Mouse (Mus musculus) left cerebral cortex, adult 8-10 months (tissue): ENCODE data around the gene Cherp. TPM values are rescaled to one million over a fixed set of nuclear protein-coding genes. Genes with fewer than 3 reads are reported as not detected.

ENCODE experiments used
- DNase-seq, 2 experiments: peaks; one replicate each; pipeline ENCODE4 v3.0.0; 2022; ENCODE audit warnings: low spot score in 2 of 2
- total RNA-seq, 4 experiments: library from RNA; stranded (reverse); gene quantifications; 2 replicates each; pipeline ENCODE4 v1.2.4; 2022

The Cherp gene
- total RNA-seq, result 10 to 100 TPM; 63.2 to 75.2 (median 67.6) TPM

DNA sequence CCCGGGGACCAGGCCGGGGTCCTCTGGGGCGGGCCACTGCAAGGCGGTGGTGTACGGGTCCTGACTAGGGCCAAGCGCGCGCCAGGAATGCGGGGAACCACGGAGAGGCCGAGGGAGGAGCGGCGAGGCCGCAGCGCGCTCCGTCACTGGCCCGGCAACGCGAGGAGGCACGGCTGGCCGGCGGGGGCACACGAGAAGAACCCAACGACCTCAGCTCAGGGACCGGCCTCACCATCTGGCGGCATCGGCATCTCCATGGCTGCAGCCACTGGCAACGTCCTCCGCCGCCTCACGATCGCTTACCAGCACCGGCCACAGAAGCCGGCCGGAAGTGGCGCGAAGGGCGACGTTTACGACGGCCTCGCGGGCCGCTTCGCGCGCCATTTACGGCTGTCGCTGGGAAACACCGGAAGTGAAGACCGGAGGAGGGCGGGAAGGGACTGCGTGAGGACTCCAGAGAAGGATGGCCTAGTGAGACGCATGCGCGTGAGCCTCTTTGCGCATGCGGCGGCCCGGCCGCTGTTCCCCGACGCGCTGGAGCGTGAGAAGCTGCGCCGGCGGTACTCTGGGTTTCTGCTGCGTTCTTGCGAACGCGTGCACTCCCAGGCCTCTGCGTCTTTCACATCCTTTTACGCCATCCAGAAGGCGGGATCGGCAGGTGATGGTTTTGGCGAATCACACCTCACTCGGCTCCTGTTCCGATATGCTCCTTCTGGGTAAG, at the start of gene Cherp:
Cherp (minus strand) TSS at position 401 of the 721 bp plus-strand sequence.
- DNase-seq, result peak; percentile 91 to 98

DNA sequence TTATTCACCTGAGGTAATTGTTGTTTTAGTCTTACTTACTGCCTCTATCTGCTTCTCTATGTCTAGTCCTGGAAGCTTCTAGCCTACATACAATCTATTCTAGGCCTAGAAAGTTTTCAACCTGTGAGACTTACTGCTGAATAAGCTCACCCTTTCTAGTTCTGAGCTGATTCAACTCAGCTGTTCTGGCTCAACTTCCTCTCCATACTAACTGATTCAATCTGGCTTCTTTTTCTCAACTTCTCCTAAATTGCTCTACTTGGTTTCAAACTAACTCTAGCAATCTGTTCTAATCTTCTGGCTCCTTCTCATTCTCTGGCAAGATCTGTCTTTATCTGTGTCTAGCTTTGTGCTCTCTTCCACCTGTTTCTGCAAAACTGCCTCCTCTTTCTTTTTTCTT, 46.9 kb upstream of the Cherp start:
- no peak for DNase-seq

DNA sequence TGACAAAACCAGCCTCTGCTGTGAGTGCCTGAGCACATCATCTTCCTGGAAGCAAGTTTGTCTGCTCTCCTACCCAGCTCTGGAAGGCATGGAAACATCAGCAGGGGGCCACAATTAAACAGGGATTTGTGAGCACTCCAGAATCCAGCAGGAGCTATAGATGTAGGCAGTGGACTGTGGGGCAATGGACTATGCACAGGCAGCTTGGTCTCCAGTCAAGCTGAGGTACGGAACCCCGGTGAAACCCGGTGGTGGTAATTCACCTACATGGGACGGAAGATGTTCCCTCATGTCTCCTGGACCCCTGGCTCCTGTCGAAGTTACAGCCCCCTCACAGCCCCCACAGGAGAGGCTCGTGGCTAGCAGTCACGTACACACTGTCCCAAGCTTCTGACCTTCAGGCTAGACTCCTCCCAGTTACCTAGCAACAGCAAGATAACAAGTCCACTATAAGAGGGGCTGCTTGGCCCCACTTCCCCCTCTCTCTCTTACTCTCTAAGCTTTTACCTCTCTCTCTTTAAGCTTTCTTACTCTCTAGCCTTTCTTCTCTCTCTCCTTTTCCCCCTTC, 42.5 kb upstream of the Cherp start:
- no peak for DNase-seq

DNA sequence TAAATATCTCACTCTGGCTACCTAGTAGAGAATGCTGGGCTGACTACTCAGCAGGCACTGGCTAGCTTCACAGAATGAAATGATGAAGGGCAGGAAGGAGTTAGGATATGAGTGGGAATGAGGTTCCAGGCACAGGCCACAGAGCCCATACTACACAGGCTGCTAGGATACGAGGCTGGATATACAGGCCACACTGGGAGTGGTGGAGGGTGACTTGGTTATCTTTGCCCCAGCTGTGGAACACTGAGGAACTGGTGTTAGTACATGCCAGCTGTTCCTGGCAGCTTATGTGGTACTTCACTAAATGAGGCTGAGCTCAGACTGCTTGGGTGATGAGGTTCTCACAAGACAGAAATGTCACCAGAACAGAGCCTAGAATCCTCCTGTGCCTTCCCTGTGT, 38.1 kb upstream of the Cherp start:
- no peak for DNase-seq

DNA sequence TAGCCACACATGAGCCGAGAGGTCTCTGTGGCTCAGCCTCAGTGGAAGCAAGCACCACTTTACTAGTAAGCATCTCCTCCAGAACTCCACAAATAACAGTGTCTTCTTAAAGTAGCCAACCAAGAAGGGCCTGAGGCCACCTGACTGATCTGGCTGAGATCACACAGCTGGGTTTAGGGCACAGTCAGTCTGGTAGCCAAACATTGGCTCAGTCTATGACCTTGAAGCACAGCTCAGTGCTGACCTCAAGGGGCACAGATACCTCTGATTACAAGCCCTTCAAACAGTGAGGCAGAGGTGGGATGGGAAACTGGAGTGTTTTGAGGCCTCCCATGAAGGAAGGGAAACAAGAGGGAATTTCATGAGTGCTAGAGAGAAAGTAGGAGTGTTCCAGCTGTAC, 37.6 kb upstream of the Cherp start:
- no peak for DNase-seq

DNA sequence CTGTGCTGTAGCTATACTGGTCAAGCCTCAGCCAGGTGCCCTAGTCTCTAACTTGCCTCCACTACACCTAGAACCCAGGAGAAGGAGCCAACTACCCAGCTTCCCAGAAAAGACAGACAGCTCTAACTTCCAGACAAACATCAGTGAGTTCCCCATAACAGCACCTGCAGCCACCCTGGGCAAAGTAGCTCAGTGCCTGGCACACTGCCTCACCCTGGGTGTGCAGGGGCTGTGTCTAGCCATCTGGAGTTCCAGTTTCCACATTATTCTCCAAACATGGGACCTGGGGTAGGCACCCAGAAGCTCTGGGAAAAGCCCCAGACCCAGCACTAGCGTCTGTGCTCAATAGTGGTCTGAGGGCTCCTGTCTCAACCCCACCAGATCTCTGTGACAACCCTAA, 32.5 kb upstream of the Cherp start:
- no peak for DNase-seq

DNA sequence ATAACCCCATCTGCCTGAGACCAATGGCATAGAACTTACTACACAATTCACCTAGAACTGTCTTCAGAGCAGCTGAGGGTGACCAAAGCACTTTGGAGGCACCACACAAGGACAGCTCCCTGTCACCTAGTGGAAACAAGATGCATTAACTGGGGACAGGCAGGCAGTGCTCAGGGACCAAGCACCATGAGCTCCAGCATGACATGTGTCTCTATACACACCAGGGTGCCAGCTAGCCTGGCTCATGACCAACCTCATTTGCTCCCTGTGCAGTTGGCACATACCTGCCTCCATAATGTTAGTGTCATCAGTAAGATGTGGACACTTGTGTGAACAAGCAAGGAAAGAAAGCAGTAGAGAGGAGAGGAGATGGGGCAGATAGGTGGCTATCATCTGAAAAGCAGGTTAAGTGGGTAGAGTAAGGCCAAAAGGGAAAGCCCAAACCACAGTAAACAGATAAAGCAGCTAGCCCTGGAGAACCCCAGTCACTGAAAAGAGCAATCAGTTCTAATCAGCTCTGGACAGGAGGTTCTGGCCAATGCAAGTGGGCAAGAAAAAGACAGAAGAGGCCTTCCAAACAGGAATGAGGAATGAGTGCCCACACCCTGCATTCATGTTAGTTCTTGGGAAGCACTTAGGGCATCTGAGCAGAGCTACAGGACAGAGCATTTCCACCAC, 29.8 kb upstream of the Cherp start:
- DNase-seq, result no peak

DNA sequence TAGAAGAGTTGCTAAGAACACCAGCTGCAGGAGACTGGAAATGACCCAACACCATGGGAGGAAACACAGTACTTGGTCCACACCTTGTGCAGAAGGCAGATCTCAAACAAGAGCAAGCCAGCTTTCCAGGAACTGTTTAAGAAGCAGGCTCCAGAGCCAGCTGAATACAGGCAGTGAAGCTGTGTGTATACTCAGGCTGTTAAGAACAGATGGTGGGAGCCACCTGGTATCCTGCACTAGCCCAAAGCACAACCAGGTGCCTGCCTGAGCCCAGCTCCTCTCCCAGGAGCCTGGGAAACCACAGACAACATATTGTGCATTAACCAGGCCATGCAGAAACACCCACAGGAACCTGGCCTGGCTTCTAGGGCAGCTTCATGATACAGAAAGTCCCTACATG, 29.1 kb upstream of the Cherp start:
- DNase-seq, result peak in 1 of 2 experiments; percentile 78

DNA sequence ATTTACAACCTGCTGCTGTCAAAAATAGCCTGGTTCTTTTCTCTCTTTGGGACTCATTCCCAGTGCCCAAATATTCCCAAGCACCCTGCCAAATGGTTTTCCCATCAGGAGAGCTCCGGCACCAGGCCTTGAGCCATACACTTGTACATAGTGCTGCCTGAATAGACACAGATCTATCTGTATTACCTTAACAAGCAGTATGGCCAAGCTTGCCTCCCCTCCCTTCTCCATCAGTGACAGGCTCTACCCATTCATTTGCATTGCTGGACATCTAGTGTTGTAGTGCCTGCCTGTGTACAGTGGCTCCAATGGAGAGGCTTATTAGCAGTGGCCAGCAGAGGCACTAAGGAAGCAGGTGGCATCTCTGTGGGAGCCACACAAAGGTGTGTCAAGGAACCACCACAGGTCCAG, 25.5 kb upstream of the Cherp start:
- DNase-seq, result no peak

DNA sequence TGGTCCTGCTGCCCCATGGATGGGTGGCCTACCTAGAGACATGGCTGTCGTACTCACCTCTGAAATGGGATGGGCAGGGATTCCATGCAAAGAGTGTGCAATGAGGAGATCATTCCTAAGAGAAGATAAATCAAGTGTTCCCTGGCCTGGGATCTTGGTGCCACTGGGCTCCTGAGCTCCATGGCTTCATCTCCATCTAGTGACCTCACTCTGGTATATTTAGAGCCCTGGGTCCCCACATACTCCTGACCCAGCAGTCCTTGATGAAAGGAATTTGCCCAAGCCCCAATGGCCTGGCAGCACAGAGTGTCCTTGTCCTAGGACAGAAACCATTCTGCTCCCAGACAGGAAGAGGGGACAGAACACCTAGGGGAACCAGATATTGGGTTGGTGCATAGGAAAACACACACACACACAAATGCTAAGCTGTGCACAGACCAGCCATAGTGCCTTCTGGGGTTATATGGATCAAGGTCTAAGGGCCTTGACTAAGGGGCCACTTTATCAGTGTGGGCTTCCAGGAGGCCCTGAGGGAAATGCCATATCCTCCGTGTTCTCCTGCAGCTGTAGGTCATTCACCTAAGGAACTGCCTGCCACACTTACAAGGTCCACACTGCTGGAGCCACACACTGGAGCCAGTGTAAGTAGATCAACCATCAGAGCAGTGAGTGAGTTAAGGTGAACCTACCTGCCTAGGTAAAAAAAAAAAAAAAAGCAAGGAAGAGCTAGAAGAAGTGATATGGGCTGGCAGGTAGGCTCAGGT, 24.7 kb upstream of the Cherp start:
- DNase-seq, result no peak

DNA sequence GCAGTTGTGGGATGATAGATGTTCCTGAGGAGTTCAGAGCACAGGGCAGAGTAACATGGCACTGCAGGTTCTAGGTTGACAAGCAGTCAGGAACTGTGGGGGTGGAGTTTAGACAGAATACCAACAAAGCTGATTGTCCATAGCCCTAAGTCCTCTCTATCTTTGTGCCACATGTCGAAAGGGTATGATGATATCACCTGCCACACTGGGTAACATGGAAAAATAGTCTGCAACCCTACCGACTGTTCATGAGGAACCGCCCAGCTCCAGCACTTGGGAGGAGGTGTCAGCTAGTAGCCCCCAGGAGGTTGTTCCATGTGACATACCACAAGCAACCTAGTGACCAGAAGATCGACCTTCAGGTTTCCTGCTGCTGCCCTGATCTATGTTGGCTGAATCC, 23.5 kb upstream of the Cherp start:
- no peak for DNase-seq

DNA sequence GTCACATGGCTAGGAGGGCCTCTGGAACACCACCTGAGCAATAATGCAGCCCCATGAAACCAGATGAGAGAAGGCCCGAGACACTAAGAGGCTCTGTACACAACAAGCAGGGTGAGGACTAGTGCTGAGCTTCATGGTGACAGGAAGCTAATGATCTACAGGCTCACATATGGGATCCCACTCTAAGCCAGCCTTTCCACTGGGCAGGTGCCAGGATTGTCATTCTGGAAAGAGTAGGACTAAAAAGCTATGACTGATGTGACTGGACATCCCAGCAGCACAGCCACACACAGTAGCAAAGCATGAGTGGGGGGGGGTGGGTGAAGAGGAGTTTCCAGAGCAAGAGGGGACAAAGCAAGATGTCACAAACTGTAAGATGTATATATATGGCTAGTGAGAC, 22.9 kb upstream of the Cherp start:
- no peak for DNase-seq

DNA sequence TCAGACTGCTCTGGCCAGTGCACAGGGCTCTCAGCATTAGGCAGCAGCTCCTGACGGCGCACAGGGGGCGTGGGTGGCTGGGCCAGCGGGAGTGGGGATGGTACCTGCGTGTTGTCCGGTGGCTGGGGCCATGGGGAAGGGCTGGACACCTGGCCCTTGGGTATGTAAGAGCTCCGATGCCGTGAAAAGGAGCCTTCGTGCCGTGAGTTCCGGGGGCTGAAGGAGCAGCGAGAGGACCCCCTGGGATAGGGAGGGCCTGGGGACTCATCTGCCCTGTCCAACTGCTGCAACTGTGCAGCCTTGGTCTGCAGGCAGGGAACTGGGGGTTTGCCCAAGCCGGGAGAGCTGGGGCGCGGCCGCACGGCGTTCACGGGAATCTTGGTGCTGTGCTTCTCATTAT, 21.2 kb upstream of the Cherp start:
- DNase-seq, result no peak

DNA sequence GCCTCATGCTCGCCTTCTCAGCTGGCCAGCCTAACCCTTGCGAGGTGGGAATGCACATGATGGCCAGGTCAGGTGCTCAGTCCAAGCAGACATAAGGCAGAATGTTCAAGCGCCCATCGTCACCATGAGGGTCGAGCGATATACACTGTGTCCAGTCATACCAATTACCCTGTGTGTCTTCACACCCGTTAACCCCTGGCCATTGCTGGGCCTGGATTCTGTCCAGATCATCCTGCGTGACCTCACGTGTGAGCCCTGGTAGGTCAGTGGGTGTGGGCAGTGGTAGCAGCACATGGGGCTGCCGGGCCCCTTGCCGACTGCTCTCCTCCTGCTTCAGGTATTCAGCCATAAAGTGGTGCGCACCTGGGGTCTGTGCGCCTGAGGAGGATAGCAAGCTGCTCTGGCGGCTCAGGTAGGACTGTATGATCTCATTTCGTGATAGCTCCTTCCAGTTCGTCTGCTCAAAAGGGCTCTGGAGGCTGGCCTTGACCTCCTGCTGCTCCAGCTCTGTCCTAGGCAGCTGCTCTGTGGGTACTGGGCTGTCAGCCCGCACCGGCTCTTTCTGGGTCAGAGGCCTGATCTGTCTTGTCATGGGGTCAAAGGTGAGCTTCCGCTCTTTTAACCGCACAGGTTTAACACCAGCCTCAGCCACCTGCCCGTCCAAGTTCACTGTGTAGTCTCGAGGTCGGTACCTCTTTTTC, 20.5 kb upstream of the Cherp start:
- no peak for DNase-seq

DNA sequence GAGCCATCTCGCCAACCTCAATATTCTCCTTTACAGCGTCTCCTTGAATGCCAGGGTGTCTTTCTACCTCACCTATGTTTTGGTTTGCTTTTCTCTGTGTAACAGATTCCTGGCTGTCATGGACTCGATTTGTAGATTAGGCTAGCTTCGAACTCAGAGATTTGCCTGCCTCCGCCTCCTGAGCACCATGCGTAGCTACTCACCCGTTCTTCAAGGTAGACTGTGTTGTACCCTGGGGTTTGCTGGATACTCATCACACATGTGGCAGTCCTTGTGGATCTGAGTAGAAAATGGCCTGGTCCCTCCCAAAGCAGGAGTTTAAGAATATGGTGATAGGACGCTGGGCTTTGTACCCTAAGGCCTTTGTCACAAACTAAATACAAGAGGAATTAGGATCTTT, 18.4 kb upstream of the Cherp start:
- no peak for DNase-seq

DNA sequence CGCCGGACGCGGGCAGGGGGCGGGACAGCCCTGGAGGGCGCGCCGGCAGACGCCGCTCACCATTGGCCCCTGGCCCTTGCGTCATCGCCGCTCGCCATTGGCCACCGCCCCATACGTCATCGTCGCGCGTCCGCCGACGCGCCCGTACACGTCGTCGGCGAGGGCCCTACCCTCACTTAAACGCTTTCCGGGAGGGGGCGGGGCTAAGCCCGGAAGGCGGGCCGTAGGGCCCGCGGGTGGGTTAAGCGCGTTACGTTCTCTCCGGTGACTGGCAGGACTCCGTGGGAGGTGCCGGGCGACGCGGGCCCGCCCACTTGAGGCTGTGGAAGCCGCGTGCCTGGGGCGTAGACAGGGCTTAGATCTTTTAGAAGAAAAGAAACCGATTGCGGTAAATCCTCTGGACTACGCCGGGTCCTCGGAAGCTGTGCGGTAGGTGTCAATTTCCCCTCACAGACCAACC, 17.6 kb upstream of the Cherp start:
- DNase-seq, result peak; percentile 98 to 99

DNA sequence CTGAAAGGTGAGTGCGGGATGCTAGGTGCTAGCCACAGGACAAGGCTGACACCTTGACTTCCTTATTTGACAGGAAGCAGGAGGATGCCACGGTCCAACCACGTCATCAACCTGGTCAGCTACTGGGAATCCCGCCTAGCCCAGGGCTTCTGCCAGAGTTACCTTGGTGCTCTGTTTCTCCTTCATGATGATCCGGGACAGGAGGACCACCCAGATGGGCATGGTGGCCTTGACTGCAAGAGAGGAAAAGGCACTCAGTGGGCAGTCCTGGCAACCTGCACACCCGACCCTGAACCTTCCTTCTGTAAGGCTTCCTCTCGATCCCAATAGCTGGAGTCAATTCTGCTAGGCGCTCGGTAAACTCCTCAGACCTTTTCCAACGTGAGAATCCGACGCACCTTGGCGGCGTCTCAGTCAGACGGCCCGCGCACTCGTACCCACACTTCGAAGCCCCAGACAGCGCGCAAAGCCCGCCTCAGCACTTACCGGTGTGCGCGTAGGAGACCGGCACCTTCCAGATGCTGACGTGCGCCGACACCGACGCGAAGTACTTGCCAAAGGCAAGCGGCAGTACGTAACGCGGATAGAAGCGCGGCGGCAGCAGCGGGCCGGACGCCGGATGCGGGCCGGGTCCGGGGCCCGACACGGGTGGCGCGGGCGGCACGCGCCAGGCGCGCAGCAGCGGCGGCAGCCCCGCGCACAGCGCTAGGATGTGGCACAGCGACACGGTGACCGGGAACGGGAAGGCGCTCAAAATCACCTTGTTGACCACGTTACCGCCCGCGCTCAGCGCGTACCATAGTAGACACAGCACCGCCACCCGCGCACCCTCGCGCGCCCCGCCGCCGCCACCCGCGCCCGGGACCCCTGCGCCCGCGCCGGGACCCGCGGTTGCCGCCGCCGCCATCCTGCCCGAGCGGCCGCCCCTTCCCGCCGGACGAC, 16.9 kb upstream of the Cherp start, which contains the start of gene Slc35e1:
Slc35e1 (minus strand) TSS at position 935 of the 942 bp plus-strand sequence.
- DNase-seq, result peak in 1 of 2 experiments; percentile 42

DNA sequence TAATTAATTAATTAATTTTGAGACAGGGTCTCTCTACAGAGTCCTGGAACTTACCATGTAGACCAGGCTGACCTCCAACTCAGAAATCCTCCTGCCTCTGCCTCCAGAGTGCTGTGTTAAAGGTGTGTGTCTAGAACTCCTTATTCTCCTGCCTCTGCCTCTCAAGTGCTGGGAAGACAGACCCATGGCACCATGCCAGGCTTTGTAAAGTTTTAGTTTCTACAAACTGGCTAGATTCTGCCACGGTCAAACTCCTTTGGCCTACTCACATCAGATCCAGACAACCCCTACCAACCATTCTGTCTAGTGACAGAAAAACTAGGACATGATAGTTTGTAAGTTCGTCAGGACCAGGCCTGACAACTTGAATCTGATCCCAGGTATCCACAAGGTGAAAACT, 16.0 kb upstream of the Cherp start:
- no peak for DNase-seq

DNA sequence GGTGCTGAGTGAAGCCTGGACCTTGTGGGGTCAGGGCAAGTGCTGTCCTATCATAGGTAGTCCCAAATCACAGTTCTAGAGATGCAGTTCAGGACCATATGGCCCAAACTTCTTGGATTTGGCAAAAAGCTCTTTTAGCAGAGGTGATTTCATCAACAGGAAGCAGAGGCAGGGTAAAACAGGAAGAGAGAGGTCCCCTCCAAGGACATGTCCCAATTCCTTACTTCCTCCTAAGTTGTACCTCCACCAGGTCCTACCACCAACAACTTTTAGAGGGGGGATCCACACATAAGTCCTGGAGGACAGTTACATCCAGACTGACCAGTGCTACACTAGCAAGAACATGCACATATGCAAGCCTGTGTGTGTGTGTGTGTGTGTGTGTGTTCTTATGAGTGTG, 12.0 kb upstream of the Cherp start:
- no peak for DNase-seq
